Mouse (Mus musculus): Measurements from ENCODE around the gene Blvra. TPM values are rescaled to one million over a fixed set of nuclear protein-coding genes. Genes with fewer than 3 reads are reported as not detected.

Gene Blvra
- polyA plus RNA-seq, 1 experiment from 2014 or later = 55.2 TPM

DNA sequence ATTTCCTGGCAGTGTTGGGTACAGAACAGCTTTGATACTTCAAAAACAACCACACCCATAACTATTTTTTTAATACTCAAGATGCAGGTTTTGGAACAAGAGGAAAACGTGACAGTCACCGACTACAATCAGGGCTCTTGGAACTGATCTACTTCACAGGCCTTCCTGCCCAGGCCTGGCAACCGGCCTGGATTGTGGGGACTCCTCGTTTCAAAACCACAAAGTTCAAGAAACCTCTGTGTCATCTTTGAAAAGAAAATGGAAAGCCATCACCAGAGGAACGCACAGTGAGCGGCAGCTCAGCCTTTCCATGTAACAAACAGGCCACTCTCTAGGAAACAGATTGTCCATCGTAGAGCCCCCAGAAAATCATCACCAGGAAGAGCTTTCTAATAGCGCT lies 68.6 kb downstream of the Blvra start:
- Histone ChIP-seq H3K4me1 (replicated peaks; ENCODE audit: control insufficient read depth, insufficient read depth, low read length) (peaks cover 12% of the 10 kb centered on the region), H3K4me2 (ENCODE audit: low read length) (no peak overlapping the region), H3K9me3 (ENCODE audit: control insufficient read depth, low read length) (no peaks in the 10 kb centered on the region; the same call in 1 of the 2 replicates), H3K27me3 (replicated peaks; ENCODE audit: control insufficient read depth, insufficient read depth, low read length) (no peaks in the 10 kb centered on the region), H3K27ac (ENCODE audit: low read depth) (no peak overlapping the region), H3K9ac (ENCODE audit: low read length) (no peak overlapping the region), H3K4me3 (ENCODE audit: low read depth, low read length) (no peak overlapping the region), H3K36me3 (ENCODE audit: control insufficient read depth, insufficient read depth, low read length) (peaks cover 15% of the 10 kb centered on the region)
- WGBS = 96% methylated on average over 8 of the region's 8 CpGs
- no peak for DNase-seq (ENCODE audit: low spot score)
- no peak for ATAC-seq (replicated peaks; ENCODE audit: low FRiP score, low TSS enrichment, low read depth)

- ATAC-seq (replicated peaks; ENCODE audit: low FRiP score, low TSS enrichment, low read depth) = no peak
- Histone ChIP-seq H3K36me3 (ENCODE audit: control insufficient read depth, insufficient read depth, low read length) (peaks cover 15% of the 10 kb centered on the region), H3K27ac (ENCODE audit: low read depth) (no peak overlapping the region), H3K9ac (ENCODE audit: low read length) (no peak overlapping the region), H3K27me3 (replicated peaks; ENCODE audit: control insufficient read depth, insufficient read depth, low read length) (no peaks in the 10 kb centered on the region), H3K4me1 (replicated peaks; ENCODE audit: control insufficient read depth, insufficient read depth, low read length) (peaks cover 12% of the 10 kb centered on the region), H3K4me2 (ENCODE audit: low read length) (no peak overlapping the region), H3K9me3 (ENCODE audit: control insufficient read depth, low read length) (no peaks in the 10 kb centered on the region; the same call in 1 of the 2 replicates), H3K4me3 (ENCODE audit: low read depth, low read length) (no peak overlapping the region)
- 97% methylated on average over 1 of the region's 1 CpGs for WGBS
- no peak for DNase-seq (ENCODE audit: low spot score)
Measured at GRCm38 (mm10) chr2:127139605-127140004, 69.1 kb downstream of the Blvra start.

- no peak for ATAC-seq (replicated peaks; ENCODE audit: low FRiP score, low TSS enrichment, low read depth)
- 96% methylated on average over 7 of the region's 7 CpGs for WGBS
- no peaks in the 10 kb centered on the region; the same call in 1 of the 2 replicates for H3K9me3 ChIP-seq (ENCODE audit: control insufficient read depth, low read length)
- H3K9ac ChIP-seq (ENCODE audit: low read length) = no peak overlapping the region
- no peak overlapping the region for H3K4me2 ChIP-seq (ENCODE audit: low read length)
- no peaks in the 10 kb centered on the region for H3K27me3 ChIP-seq (replicated peaks; ENCODE audit: control insufficient read depth, insufficient read depth, low read length)
- no peak overlapping the region for H3K4me3 ChIP-seq (ENCODE audit: low read depth, low read length)
- H3K36me3 ChIP-seq (ENCODE audit: control insufficient read depth, insufficient read depth, low read length) = peaks cover 15% of the 10 kb centered on the region
- H3K4me1 ChIP-seq (replicated peaks; ENCODE audit: control insufficient read depth, insufficient read depth, low read length) = peaks cover 12% of the 10 kb centered on the region
- DNase-seq (ENCODE audit: low spot score) = no peak
- H3K27ac ChIP-seq (ENCODE audit: low read depth) = no peak overlapping the region
Measured at GRCm38 (mm10) chr2:127140011-127140410, 69.5 kb downstream of the Blvra start.

DNA sequence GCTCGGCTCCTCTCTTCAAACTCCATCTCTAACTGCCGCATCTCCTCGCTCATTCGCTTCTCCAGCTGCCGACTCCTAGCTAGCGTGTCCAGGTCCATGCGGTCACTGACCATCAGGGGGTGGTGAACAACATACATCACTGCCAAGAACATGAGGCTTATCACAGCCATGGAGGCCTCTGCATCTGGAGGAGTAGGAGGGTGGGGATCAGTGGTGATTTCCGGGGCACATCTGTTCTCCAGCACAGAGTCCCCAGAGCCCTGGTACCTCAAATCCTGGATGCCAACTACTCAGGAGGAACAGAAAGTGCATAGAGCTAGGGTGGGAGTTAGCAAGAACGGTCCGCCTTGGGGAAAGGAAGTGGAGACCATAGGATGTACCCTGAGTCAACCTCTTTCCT lies 71.6 kb downstream of the Blvra start:
- ATAC-seq (replicated peaks; ENCODE audit: low FRiP score, low TSS enrichment, low read depth) (no peak), DNase-seq (ENCODE audit: low spot score) (no peak)
- Histone ChIP-seq H3K4me3 (ENCODE audit: low read depth, low read length) (peak overlapping the region; percentile 67; the same call in 1 of the 2 replicates), H3K27me3 (replicated peaks; ENCODE audit: control insufficient read depth, insufficient read depth, low read length) (no peaks in the 10 kb centered on the region), H3K36me3 (ENCODE audit: control insufficient read depth, insufficient read depth, low read length) (peaks cover 15% of the 10 kb centered on the region), H3K9me3 (ENCODE audit: control insufficient read depth, low read length) (no peaks in the 10 kb centered on the region; the same call in 1 of the 2 replicates), H3K4me1 (replicated peaks; ENCODE audit: control insufficient read depth, insufficient read depth, low read length) (peaks cover 12% of the 10 kb centered on the region), H3K9ac (ENCODE audit: low read length) (no peak overlapping the region), H3K4me2 (ENCODE audit: low read length) (peak overlapping the region; percentile 61), H3K27ac (ENCODE audit: low read depth) (no peak overlapping the region)
- 80% methylated on average over 10 of the region's 10 CpGs for WGBS

- peaks cover 12% of the 10 kb centered on the region for H3K4me1 ChIP-seq (replicated peaks; ENCODE audit: control insufficient read depth, insufficient read depth, low read length)
- no peaks in the 10 kb centered on the region for H3K27me3 ChIP-seq (replicated peaks; ENCODE audit: control insufficient read depth, insufficient read depth, low read length)
- H3K36me3 ChIP-seq (ENCODE audit: control insufficient read depth, insufficient read depth, low read length) = peaks cover 15% of the 10 kb centered on the region
- ATAC-seq (replicated peaks; ENCODE audit: low FRiP score, low TSS enrichment, low read depth) = no peak
- H3K9ac ChIP-seq (ENCODE audit: low read length) = peak overlapping the region; percentile 52
- H3K9me3 ChIP-seq (ENCODE audit: control insufficient read depth, low read length) = no peaks in the 10 kb centered on the region; the same call in 1 of the 2 replicates
- H3K4me3 ChIP-seq (ENCODE audit: low read depth, low read length) = peak overlapping the region; percentile 67
- peak overlapping the region; percentile 61 for H3K4me2 ChIP-seq (ENCODE audit: low read length)
- no peak overlapping the region for H3K27ac ChIP-seq (ENCODE audit: low read depth)
- 11% methylated on average over 6 of the region's 6 CpGs for WGBS
- no peak for DNase-seq (ENCODE audit: low spot score)
Measured at GRCm38 (mm10) chr2:127142577-127143157, 72.2 kb downstream of the Blvra start.

- no peaks in the 10 kb centered on the region; the same call in 1 of the 2 replicates for H3K9me3 ChIP-seq (ENCODE audit: control insufficient read depth, low read length)
- H3K4me2 ChIP-seq (ENCODE audit: low read length) = peak within 1 kb of the TSS; percentile 61
- peaks cover 15% of the 10 kb centered on the region for H3K36me3 ChIP-seq (ENCODE audit: control insufficient read depth, insufficient read depth, low read length)
- peak within 1 kb of the TSS; percentile 67 for H3K4me3 ChIP-seq (ENCODE audit: low read depth, low read length)
- H3K27ac ChIP-seq (ENCODE audit: low read depth) = no peak within 1 kb of the TSS
- ATAC-seq (replicated peaks; ENCODE audit: low FRiP score, low TSS enrichment, low read depth) = peak; percentile 95
- H3K4me1 ChIP-seq (replicated peaks; ENCODE audit: control insufficient read depth, insufficient read depth, low read length) = peaks cover 12% of the 10 kb centered on the region
- no peaks in the 10 kb centered on the region for H3K27me3 ChIP-seq (replicated peaks; ENCODE audit: control insufficient read depth, insufficient read depth, low read length)
- DNase-seq (ENCODE audit: low spot score) = peak; percentile 85
- WGBS = 3% methylated on average over 31 of the region's 31 CpGs
- peak within 1 kb of the TSS; percentile 52 for H3K9ac ChIP-seq (ENCODE audit: low read length)
Measured at GRCm38 (mm10) chr2:127143158-127144063, 72.9 kb downstream of the Blvra start, which contains the start of gene Itpripl1. Itpripl1 (minus strand) TSS chr2:127143442.

DNA sequence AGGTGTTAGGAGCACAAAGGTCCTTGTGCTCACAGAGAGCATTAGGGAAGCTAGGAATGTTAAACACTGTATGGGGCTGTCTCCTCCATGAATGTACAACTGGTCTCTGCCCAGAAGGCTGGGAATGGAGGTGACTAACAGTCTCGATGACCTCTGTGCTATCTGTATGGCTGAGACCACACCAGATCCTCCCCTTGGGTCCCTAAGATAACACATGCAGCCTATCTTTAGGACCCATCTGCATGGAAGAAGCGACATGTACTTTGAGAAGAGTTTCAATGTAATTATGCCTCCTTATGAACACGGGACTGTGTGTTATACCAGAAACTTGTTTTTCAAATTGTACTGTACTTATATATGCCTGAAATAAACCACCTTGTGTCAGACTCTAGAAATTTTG lies 75.2 kb downstream of the Blvra start:
- Histone ChIP-seq H3K27me3 (replicated peaks; ENCODE audit: control insufficient read depth, insufficient read depth, low read length) (no peaks in the 10 kb centered on the region), H3K36me3 (ENCODE audit: control insufficient read depth, insufficient read depth, low read length) (peaks cover 9% of the 10 kb centered on the region), H3K4me1 (replicated peaks; ENCODE audit: control insufficient read depth, insufficient read depth, low read length) (peaks cover 12% of the 10 kb centered on the region), H3K4me3 (ENCODE audit: low read depth, low read length) (no peak overlapping the region), H3K4me2 (ENCODE audit: low read length) (no peak overlapping the region), H3K9me3 (ENCODE audit: control insufficient read depth, low read length) (peaks cover 3% of the 10 kb centered on the region; the same call in 1 of the 2 replicates), H3K9ac (ENCODE audit: low read length) (no peak overlapping the region), H3K27ac (ENCODE audit: low read depth) (no peak overlapping the region)
- DNase-seq (ENCODE audit: low spot score) (no peak), ATAC-seq (replicated peaks; ENCODE audit: low FRiP score, low TSS enrichment, low read depth) (no peak)
- 86% methylated on average over 3 of the region's 3 CpGs for WGBS
